Mouse (Mus musculus): ENCODE results near the gene Inip. TPM values are rescaled to one million over a fixed set of nuclear protein-coding genes. Genes with fewer than 3 reads are reported as not detected.

Inip gene
- polyA plus RNA-seq (2014; fragmentation: Illumina TruSeq; extraction: RNeasy Lipid Tissue Mini Kit (QIAGEN cat#74804); ENCODE audit: low replicate concordance) = 31.3 TPM

DNA sequence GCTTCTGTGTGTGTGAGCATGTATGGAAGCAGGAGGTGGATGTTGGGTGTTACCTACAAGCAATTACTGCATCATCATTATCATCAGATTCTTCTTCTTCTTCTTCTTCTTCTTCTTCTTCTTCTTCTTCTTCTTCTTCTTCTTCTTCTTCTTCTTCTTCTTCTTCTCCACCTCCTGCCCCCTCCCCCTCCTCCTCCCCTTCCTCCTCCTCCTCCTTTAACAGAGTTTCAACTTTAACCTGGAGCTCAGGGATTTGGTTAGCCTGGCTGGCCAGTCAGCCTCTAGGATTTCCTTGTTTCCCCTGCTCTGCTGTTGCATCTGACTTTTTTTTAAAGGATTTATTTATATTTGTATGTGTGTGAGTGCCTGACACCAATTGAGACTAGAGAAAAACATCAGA lies at the start of gene Inip:
Gene Inip, minus strand, starts transcription at position 101 of the 400 bp plus-strand sequence.

DNA sequence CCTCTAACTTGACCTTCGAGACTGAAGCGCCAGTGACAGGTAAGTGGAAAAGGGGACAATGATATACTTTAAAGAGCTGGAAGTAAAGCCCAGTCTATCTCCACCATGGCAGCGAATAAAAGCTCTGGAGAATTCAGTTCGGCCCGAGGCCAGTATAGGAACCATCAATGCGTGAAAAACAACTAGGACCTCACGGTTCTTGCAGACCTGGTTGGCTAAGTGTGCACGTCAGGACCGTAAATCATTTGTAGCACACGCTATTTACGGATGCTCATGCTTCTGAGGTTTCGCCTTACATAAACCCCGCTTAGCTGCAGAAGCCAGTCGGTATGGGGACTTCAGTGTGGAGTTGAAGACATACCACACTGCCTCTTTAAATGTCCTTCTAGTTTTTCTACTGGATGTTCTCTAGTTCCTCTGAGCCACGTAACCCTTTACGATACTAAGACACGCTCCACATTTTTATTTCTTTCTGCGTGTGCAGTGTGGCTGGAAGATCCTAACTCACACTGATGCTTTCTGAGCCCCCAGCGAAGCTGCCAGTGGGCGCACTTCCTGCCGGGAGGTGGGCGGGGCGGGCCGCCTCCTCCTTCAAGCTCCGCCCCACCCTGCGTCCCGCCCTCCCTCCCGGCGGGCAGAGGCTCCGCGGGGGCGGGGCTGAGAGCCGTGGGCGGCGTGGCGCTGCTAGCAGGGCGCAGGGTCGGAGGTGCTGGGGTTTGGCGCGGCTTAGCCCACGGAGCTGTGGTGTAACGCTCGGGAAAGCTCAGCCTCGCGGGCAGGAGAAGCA lies 4.0 kb upstream of the Inip start, which contains the start of gene Snx30:
Gene Snx30, plus strand, starts transcription at position 660 of the 787 bp plus-strand sequence.

Other genes starting within 250 kb of the Inip start
- gene Hsdl2, start 220.0 kb downstream of the Inip start, polyA plus RNA-seq (2014; fragmentation: Illumina TruSeq; extraction: RNeasy Lipid Tissue Mini Kit (QIAGEN cat#74804); ENCODE audit: low replicate concordance) = 104 TPM
- gene E130308A19Rik, start 175.4 kb downstream of the Inip start, polyA plus RNA-seq (2014; fragmentation: Illumina TruSeq; extraction: RNeasy Lipid Tissue Mini Kit (QIAGEN cat#74804); ENCODE audit: low replicate concordance) = 1.4 TPM
- gene Snx30, start 4.3 kb upstream of the Inip start, polyA plus RNA-seq (2014; fragmentation: Illumina TruSeq; extraction: RNeasy Lipid Tissue Mini Kit (QIAGEN cat#74804); ENCODE audit: low replicate concordance) = 1.9 TPM
- not detected for gene Slc46a2, start 113.5 kb upstream of the Inip start, polyA plus RNA-seq (2014; fragmentation: Illumina TruSeq; extraction: RNeasy Lipid Tissue Mini Kit (QIAGEN cat#74804); ENCODE audit: low replicate concordance)
- gene Mup4, start 159.1 kb upstream of the Inip start, polyA plus RNA-seq (2014; fragmentation: Illumina TruSeq; extraction: RNeasy Lipid Tissue Mini Kit (QIAGEN cat#74804); ENCODE audit: low replicate concordance) = not detected
- gene Mup6, start 162.7 kb upstream of the Inip start, polyA plus RNA-seq (2014; fragmentation: Illumina TruSeq; extraction: RNeasy Lipid Tissue Mini Kit (QIAGEN cat#74804); ENCODE audit: low replicate concordance) = not detected

All from small intestine, adult 10 weeks (tissue).